Comparison of ENCODE assay signal across 8 mouse cellular contexts in the genomic region with DNA sequence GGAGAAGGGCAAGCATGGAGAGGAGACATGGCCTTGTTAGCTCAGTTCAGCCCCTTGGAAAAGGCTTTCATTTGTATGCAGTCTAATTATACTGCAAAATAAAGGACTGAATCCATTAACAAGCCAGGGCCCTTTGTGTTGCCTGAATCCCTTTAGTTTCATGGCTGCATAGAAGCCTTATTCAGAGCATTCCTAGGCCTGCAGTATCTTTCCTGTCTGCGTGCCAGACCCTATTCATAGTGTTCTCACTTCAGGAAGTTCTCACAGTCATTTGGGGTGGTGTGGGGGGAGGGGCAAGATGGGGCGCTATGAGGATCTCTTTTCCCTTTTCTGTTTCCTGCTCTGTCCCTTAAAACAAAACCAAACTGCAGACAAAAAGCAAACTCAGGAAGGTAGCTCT. TPM values are rescaled to one million over a fixed set of nuclear protein-coding genes. Genes with fewer than 3 reads are reported as not detected.
DNase-seq lines count a peak whose midpoint lies in the region; ATAC-seq and TF ChIP-seq lines count a peak whose summit lies in the region.

No protein-coding gene starts in this region.

- peak; percentile 38 for DNase-seq in limb, embryonic 14.5 days (ENCODE audit: low spot score)
- no peak for DNase-seq in limb, embryonic 10.5 days (ENCODE audit: low spot score)
- DNase-seq in T-cell, adult 2 months (ENCODE audit: low spot score), result no peak

- H3K27ac ChIP-seq in limb, embryonic 14.5 days (replicated peaks; ENCODE audit: low read depth, low read length), result no peak overlapping the region
- no peak overlapping the region for H3K27ac ChIP-seq in limb, embryonic 10.5 days
- H3K27ac ChIP-seq in embryonic facial prominence, embryonic 15.5 days (replicated peaks), result no peak overlapping the region
- peak overlapping the region; percentile 69 for H3K27ac ChIP-seq in heart, embryonic 11.5 days (ENCODE audit: low read depth, low read length)
- peak overlapping the region; percentile 63 for H3K27ac ChIP-seq in kidney, embryonic 15.5 days
- 0 out of 2 replicates have a peak overlapping the region, but pooled peaks have one; percentile 10 for H3K27ac ChIP-seq in liver, embryonic 12.5 days
- peak overlapping the region; percentile 67 for H3K27ac ChIP-seq in neural tube, embryonic 14.5 days (ENCODE audit: low read depth, low read length)

- no peak overlapping the region for H3K4me2 ChIP-seq in limb, embryonic 14.5 days (replicated peaks; ENCODE audit: low read depth, low read length, severe bottlenecking)
- H3K4me2 ChIP-seq in embryonic facial prominence, embryonic 15.5 days (replicated peaks), result no peak overlapping the region
- peak overlapping the region; percentile 4; the same call in 1 of the 2 replicates for H3K4me2 ChIP-seq in heart, embryonic 11.5 days
- H3K4me2 ChIP-seq in kidney, embryonic 15.5 days, result no peak overlapping the region
- H3K4me2 ChIP-seq in liver, embryonic 12.5 days, result no peak overlapping the region
- no peak overlapping the region for H3K4me2 ChIP-seq in neural tube, embryonic 14.5 days (ENCODE audit: low read depth, low read length)

- no peak overlapping the region for H3K9ac ChIP-seq in limb, embryonic 14.5 days (ENCODE audit: low read depth, low read length, severe bottlenecking)
- H3K9ac ChIP-seq in embryonic facial prominence, embryonic 15.5 days, result no peak overlapping the region
- no peak overlapping the region for H3K9ac ChIP-seq in heart, embryonic 11.5 days (ENCODE audit: low read depth, low read length)
- H3K9ac ChIP-seq in kidney, embryonic 15.5 days, result no peak overlapping the region
- no peak overlapping the region for H3K9ac ChIP-seq in liver, embryonic 12.5 days
- H3K9ac ChIP-seq in neural tube, embryonic 14.5 days (replicated peaks; ENCODE audit: low read depth, low read length), result no peak overlapping the region

- ATAC-seq in limb, embryonic 14.5 days (ENCODE audit: low FRiP score, low read depth), result no peak
- ATAC-seq in embryonic facial prominence, embryonic 15.5 days (ENCODE audit: insufficient number of reproducible peaks, low FRiP score, low TSS enrichment, low read depth), result 0 out of 2 replicates have a peak, but pooled peaks have one; percentile 41
- ATAC-seq in heart, embryonic 11.5 days (replicated peaks; ENCODE audit: insufficient number of reproducible peaks, low FRiP score, low TSS enrichment), result 0 out of 2 replicates have a peak, but pooled peaks have one; percentile 20
- no peak for ATAC-seq in kidney, embryonic 15.5 days (replicated peaks; ENCODE audit: low FRiP score)
- no peak for ATAC-seq in liver, embryonic 12.5 days
- peak; percentile 85 for ATAC-seq in neural tube, embryonic 14.5 days (ENCODE audit: low read depth)

- no peak overlapping the region for H3K4me3 ChIP-seq in limb, embryonic 14.5 days (replicated peaks; ENCODE audit: low read length)
- no peak overlapping the region for H3K4me3 ChIP-seq in limb, embryonic 10.5 days
- no peak overlapping the region for H3K4me3 ChIP-seq in embryonic facial prominence, embryonic 15.5 days (replicated peaks)
- H3K4me3 ChIP-seq in heart, embryonic 11.5 days (ENCODE audit: low read depth, low read length), result no peak overlapping the region
- H3K4me3 ChIP-seq in kidney, embryonic 15.5 days (replicated peaks), result no peak overlapping the region
- H3K4me3 ChIP-seq in liver, embryonic 12.5 days, result no peak overlapping the region
- H3K4me3 ChIP-seq in neural tube, embryonic 14.5 days (ENCODE audit: low read depth, low read length), result no peak overlapping the region

- no peak for TF ChIP-seq POLR2A in limb, embryonic 14.5 days (IDR thresholded peaks at IDR 0.05; ENCODE audit: borderline replicate concordance, extremely low read depth, insufficient read depth, insufficient read length)

- no peaks in the 10 kb centered on the region for H3K27me3 ChIP-seq in limb, embryonic 14.5 days (ENCODE audit: control insufficient read depth, insufficient read depth, low read length)
- no peaks in the 10 kb centered on the region for H3K27me3 ChIP-seq in limb, embryonic 10.5 days (ENCODE audit: low read depth, poor library complexity, severe bottlenecking)
- no peaks in the 10 kb centered on the region for H3K27me3 ChIP-seq in embryonic facial prominence, embryonic 15.5 days
- H3K27me3 ChIP-seq in heart, embryonic 11.5 days (ENCODE audit: control insufficient read depth, insufficient read depth, low read length), result no peaks in the 10 kb centered on the region
- H3K27me3 ChIP-seq in kidney, embryonic 15.5 days, result no peaks in the 10 kb centered on the region
- H3K27me3 ChIP-seq in liver, embryonic 12.5 days (replicated peaks), result no peaks in the 10 kb centered on the region
- no peaks in the 10 kb centered on the region for H3K27me3 ChIP-seq in neural tube, embryonic 14.5 days (ENCODE audit: control insufficient read depth, insufficient read depth, low read length)

- 35% methylated on average over 2 of the region's 2 CpGs for WGBS in limb, embryonic 14.5 days
- 49% methylated on average over 2 of the region's 2 CpGs for WGBS in limb, embryonic 10.5 days
- WGBS in embryonic facial prominence, embryonic 15.5 days, result 32% methylated on average over 2 of the region's 2 CpGs
- WGBS in heart, embryonic 11.5 days (ENCODE audit: insufficient replicate concordance), result 7% methylated on average over 2 of the region's 2 CpGs
- WGBS in kidney, embryonic 15.5 days, result 30% methylated on average over 2 of the region's 2 CpGs
- WGBS in liver, embryonic 12.5 days (ENCODE audit: insufficient replicate concordance), result 13% methylated on average over 2 of the region's 2 CpGs
- 3% methylated on average over 2 of the region's 2 CpGs for WGBS in neural tube, embryonic 14.5 days

- peaks cover 5% of the 10 kb centered on the region for H3K4me1 ChIP-seq in limb, embryonic 14.5 days (ENCODE audit: control insufficient read depth, insufficient read depth, low read length)
- peaks cover 18% of the 10 kb centered on the region for H3K4me1 ChIP-seq in limb, embryonic 10.5 days
- peaks cover 24% of the 10 kb centered on the region for H3K4me1 ChIP-seq in embryonic facial prominence, embryonic 15.5 days
- H3K4me1 ChIP-seq in heart, embryonic 11.5 days (ENCODE audit: control insufficient read depth, insufficient read depth, low read length), result peaks cover 48% of the 10 kb centered on the region
- peaks cover 23% of the 10 kb centered on the region for H3K4me1 ChIP-seq in kidney, embryonic 15.5 days
- peaks cover 21% of the 10 kb centered on the region for H3K4me1 ChIP-seq in liver, embryonic 12.5 days
- H3K4me1 ChIP-seq in neural tube, embryonic 14.5 days (ENCODE audit: control insufficient read depth, insufficient read depth, low read length), result peaks cover 9% of the 10 kb centered on the region

- H3K9me3 ChIP-seq in limb, embryonic 14.5 days (ENCODE audit: control insufficient read depth, low read length), result no peaks in the 10 kb centered on the region
- no peaks in the 10 kb centered on the region for H3K9me3 ChIP-seq in limb, embryonic 10.5 days (replicated peaks)
- no peaks in the 10 kb centered on the region for H3K9me3 ChIP-seq in embryonic facial prominence, embryonic 15.5 days (replicated peaks)
- H3K9me3 ChIP-seq in heart, embryonic 11.5 days (replicated peaks; ENCODE audit: control insufficient read depth, low read length), result no peaks in the 10 kb centered on the region
- H3K9me3 ChIP-seq in kidney, embryonic 15.5 days (replicated peaks), result no peaks in the 10 kb centered on the region
- no peaks in the 10 kb centered on the region for H3K9me3 ChIP-seq in liver, embryonic 12.5 days (replicated peaks)
- no peaks in the 10 kb centered on the region for H3K9me3 ChIP-seq in neural tube, embryonic 14.5 days (ENCODE audit: control insufficient read depth, low read length)

- no peaks in the 10 kb centered on the region for H3K36me3 ChIP-seq in limb, embryonic 14.5 days (ENCODE audit: control insufficient read depth, insufficient read depth, low read length)
- no peaks in the 10 kb centered on the region for H3K36me3 ChIP-seq in limb, embryonic 10.5 days
- H3K36me3 ChIP-seq in embryonic facial prominence, embryonic 15.5 days, result no peaks in the 10 kb centered on the region
- no peaks in the 10 kb centered on the region for H3K36me3 ChIP-seq in heart, embryonic 11.5 days (ENCODE audit: control insufficient read depth, insufficient read depth, low read length)
- H3K36me3 ChIP-seq in kidney, embryonic 15.5 days, result no peaks in the 10 kb centered on the region
- H3K36me3 ChIP-seq in liver, embryonic 12.5 days, result no peaks in the 10 kb centered on the region
- H3K36me3 ChIP-seq in neural tube, embryonic 14.5 days (ENCODE audit: control insufficient read depth, insufficient read depth, low read length), result no peaks in the 10 kb centered on the region

RNA-seq across cellular contexts. Expression of a gene that starts 28.1 kb away (rescaled TPM):
- 9.3 and 10.8 TPM in 2 replicates for polyA plus RNA-seq in limb, embryonic 14.5 days (2012; rRNA removed)
- 3.9 and 5.5 TPM in 2 replicates for polyA plus RNA-seq in limb, embryonic 14.5 days (2014; fragmentation: Nextera tagmentation; extraction: Ambion mirVana)
- 2.8 and 3.0 TPM in 2 replicates for polyA plus RNA-seq in limb, embryonic 10.5 days (2016; fragmentation: Nextera tagmentation; extraction: Ambion mirVana)
- 4.7 and 5.1 TPM in 2 replicates for polyA plus RNA-seq in embryonic facial prominence, embryonic 15.5 days (2015; fragmentation: Nextera tagmentation; extraction: Ambion mirVana)
- polyA plus RNA-seq in heart, embryonic 11.5 days (2014; fragmentation: Nextera tagmentation; extraction: Ambion mirVana), result 4.0 and 4.5 TPM in 2 replicates
- 3.2 and 3.5 TPM in 2 replicates for polyA plus RNA-seq in kidney, embryonic 15.5 days (2015; fragmentation: Nextera tagmentation; extraction: Ambion mirVana)
- polyA plus RNA-seq in liver, embryonic 12.5 days (2016; fragmentation: Nextera tagmentation; extraction: Ambion mirVana), result 1.5 and 2.0 TPM in 2 replicates
- 10.3 and 11.8 TPM in 2 replicates for polyA plus RNA-seq in neural tube, embryonic 14.5 days (2014; fragmentation: Nextera tagmentation; extraction: Ambion mirVana)

Comparison
In these comparisons a context has a peak if more than half of its experiments do, and no peak if none do; other contexts are left out.
1. ATAC-seq: peak in embryonic facial prominence, embryonic 15.5 days (single experiment), heart, embryonic 11.5 days (single experiment) and neural tube, embryonic 14.5 days (single experiment); none in limb, embryonic 14.5 days (single experiment), kidney, embryonic 15.5 days (single experiment) and liver, embryonic 12.5 days (single experiment).
2. H3K27ac ChIP-seq: peak in heart, embryonic 11.5 days (single experiment), kidney, embryonic 15.5 days (single experiment), liver, embryonic 12.5 days (single experiment) and neural tube, embryonic 14.5 days (single experiment); none in limb, embryonic 14.5 days (single experiment), limb, embryonic 10.5 days (single experiment) and embryonic facial prominence, embryonic 15.5 days (single experiment).